Mouse (Mus musculus) stomach, postnatal 0 days (tissue): ENCODE results near the gene Calu. TPM values are rescaled to one million over a fixed set of nuclear protein-coding genes. Genes with fewer than 3 reads are reported as not detected.
"Not testable (repeated sequence)": the region's sequence is repeated elsewhere in the genome, so short reads cannot be mapped to it uniquely, and the experiment has no call there.

Source experiments
- ATAC-seq: fragments of 200-750 bp; cut with Nextera tagmentation; 2 replicates; pipeline ENCODE4 v1.8.0; 2017; ENCODE audit not compliant: low FRiP score, low TSS enrichment
- DNase-seq: peaks from one replicate; pipeline ENCODE4 v3.0.0-alpha.2; 2016; ENCODE audit warnings: low spot score
- H3K27ac ChIP-seq: fragments of 300-500 bp; sonication (generic); replicated peaks from 2 replicates; pipeline ENCODE4 v1.5.1; 2014; ENCODE audit warnings: mild to moderate bottlenecking, control low read depth
- H3K27me3 ChIP-seq: fragments of 300-500 bp; sonication (generic); 2 replicates; pipeline ENCODE4 v1.6.1; 2014; ENCODE audit warnings: low read length; ENCODE audit not compliant: control insufficient read depth, insufficient read depth
- H3K36me3 ChIP-seq: fragments of 300-500 bp; sonication (generic); 2 replicates; pipeline ENCODE4 v1.6.1; 2014; ENCODE audit warnings: low read length, mixed read lengths; ENCODE audit not compliant: control insufficient read depth, insufficient read depth
- H3K4me1 ChIP-seq: fragments of 300-500 bp; sonication (generic); replicated peaks from 2 replicates; pipeline ENCODE4 v1.6.1; 2014; ENCODE audit warnings: antibody characterized with exemption; ENCODE audit not compliant: control insufficient read depth, insufficient read depth
- H3K4me2 ChIP-seq: fragments of 300-500 bp; sonication (generic); replicated peaks from 2 replicates; pipeline ENCODE4 v1.6.1; 2014; ENCODE audit warnings: low read depth, mild to moderate bottlenecking, control low read depth, moderate library complexity
- H3K4me3 ChIP-seq: fragments of 300-500 bp; sonication (generic); 2 replicates; pipeline ENCODE4 v1.5.1; 2014; ENCODE audit warnings: low read depth, low read length, control low read depth
- H3K9ac ChIP-seq: fragments of 300-500 bp; sonication (generic); 2 replicates; pipeline ENCODE4 v1.6.1; 2014; ENCODE audit warnings: mild to moderate bottlenecking, low read length, control low read depth, mixed read lengths
- H3K9me3 ChIP-seq: fragments of 300-500 bp; sonication (generic); 2 replicates; pipeline ENCODE4 v1.6.1; 2016; ENCODE audit warnings: low read length; ENCODE audit not compliant: control insufficient read depth
- CTCF ChIP-seq: IDR thresholded peaks from 2 replicates; pipeline ENCODE4 v1.5.1; 2016; ENCODE audit warnings: antibody characterized with exemption, low read depth, mild to moderate bottlenecking, moderate library complexity
- EP300 ChIP-seq: optimal IDR thresholded peaks from 2 replicates; pipeline ENCODE3; 2016; ENCODE audit warnings: antibody characterized with exemption
- WGBS: fragments of 180-500 bp; shearing (Covaris S2); extraction: QIAGEN DNeasy Blood & Tissue Kit; methylation state at CpG from one replicate; pipeline ENCODE4 v1.1.7; 2014; 5-methylcytosine and 5-hydroxymethylcytosine counted together
- polyA plus RNA-seq: library from polyadenylated mRNA; unstranded; fragments of >200 nt; fragmentation: Nextera tagmentation; extraction: Ambion mirVana; gene quantifications from 2 replicates; pipeline ENCODE4 v1.2.1, GENCODE M21; 2015

Calu gene
- polyA plus RNA-seq, 1 experiment from 2014 or later, result 205 TPM

DNA sequence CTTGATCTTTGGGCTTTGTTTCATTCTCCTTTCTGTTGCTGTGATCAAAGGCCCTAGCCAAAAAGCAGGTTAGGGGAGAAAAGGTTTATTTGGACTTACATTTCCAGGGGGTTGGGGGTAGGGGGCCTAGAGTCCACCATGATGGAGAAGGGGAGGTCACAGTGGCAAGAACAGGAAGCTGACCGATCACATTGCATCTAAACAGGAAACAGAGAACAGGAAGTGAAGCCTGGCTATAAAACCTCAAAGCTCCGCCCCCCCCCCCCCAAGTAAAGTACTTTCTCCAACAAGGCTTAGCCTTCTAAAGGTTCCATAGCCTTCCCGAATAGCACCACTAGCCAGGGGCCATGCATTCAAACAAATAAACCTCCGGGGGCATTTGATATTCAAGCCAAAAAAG, 25.1 kb upstream of the Calu start:
- H3K36me3 ChIP-seq, result no peaks in the 10 kb centered on the region
- no peaks in the 10 kb centered on the region for H3K27me3 ChIP-seq
- H3K9me3 ChIP-seq, result no peaks in the 10 kb centered on the region
- H3K27ac ChIP-seq, result no peak overlapping the region
- H3K4me1 ChIP-seq, result no peaks in the 10 kb centered on the region
- 78% methylated on average over 4 of the region's 4 CpGs for WGBS
- no peak overlapping the region for H3K4me2 ChIP-seq
- no peak for ATAC-seq
- TF ChIP-seq EP300 (no peak), CTCF (no peak)
- no peak for DNase-seq
- no peak overlapping the region for H3K9ac ChIP-seq
- H3K4me3 ChIP-seq, result no peak overlapping the region

DNA sequence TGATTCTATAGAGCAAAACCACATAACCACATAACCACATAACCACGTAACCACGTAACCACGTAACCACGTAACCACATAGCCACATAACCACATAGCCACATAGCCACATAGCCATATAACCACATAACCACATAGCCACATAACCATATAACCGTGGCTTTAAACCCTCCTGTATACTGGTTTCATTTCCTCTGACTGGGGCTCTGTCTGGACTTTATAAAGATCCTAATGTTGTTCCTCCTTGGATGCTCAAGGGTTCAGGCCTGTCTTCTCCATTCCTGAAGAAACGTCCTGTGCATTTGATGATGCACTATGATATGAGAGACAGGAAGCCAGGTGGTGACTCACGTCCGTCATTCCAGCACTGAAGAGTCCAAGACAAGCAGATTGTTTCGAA, 20.9 kb upstream of the Calu start:
- H3K27ac ChIP-seq, result no peak overlapping the region
- H3K4me2 ChIP-seq, result no peak overlapping the region
- no peaks in the 10 kb centered on the region for H3K36me3 ChIP-seq
- H3K4me1 ChIP-seq, result no peaks in the 10 kb centered on the region
- H3K9ac ChIP-seq, result no peak overlapping the region
- WGBS, result 85% methylated on average over 9 of the region's 9 CpGs
- no peaks in the 10 kb centered on the region for H3K9me3 ChIP-seq
- DNase-seq, result no peak
- no peak for ATAC-seq
- no peaks in the 10 kb centered on the region for H3K27me3 ChIP-seq
- H3K4me3 ChIP-seq, result no peak overlapping the region
- TF ChIP-seq CTCF (no peak), EP300 (no peak)

GRCm38 (mm10) chr6:29329514-29329913, 18.4 kb upstream of the Calu start:
- Histone ChIP-seq H3K27ac (no peak overlapping the region), H3K4me3 (no peak overlapping the region), H3K4me2 (no peak overlapping the region), H3K9me3 (no peaks in the 10 kb centered on the region), H3K4me1 (no peaks in the 10 kb centered on the region), H3K9ac (no peak overlapping the region), H3K36me3 (no peaks in the 10 kb centered on the region), H3K27me3 (no peaks in the 10 kb centered on the region)
- TF ChIP-seq CTCF (no peak), EP300 (no peak)
- ATAC-seq, result no peak
- DNase-seq, result no peak
- WGBS, result 56% methylated on average over 4 of the region's 4 CpGs

GRCm38 (mm10) chr6:29346512-29346911, 1.4 kb upstream of the Calu start:
- not testable (repeated sequence) for ATAC-seq, H3K4me2 ChIP-seq, H3K27me3 ChIP-seq, H3K9ac ChIP-seq, H3K27ac ChIP-seq, H3K36me3 ChIP-seq, H3K9me3 ChIP-seq, DNase-seq, H3K4me1 ChIP-seq, H3K4me3 ChIP-seq
- 100% methylated on average over 2 of the region's 2 CpGs for WGBS

- ATAC-seq, result no peak
- Histone ChIP-seq H3K4me3 (peak overlapping the region; percentile 90), H3K4me1 (0 out of 2 replicates have a peak, but pooled peaks cover 4% of the 10 kb centered on the region), H3K27me3 (no peaks in the 10 kb centered on the region), H3K9me3 (no peaks in the 10 kb centered on the region), H3K4me2 (peak overlapping the region; percentile 64), H3K27ac (peak overlapping the region; percentile 90), H3K36me3 (no peaks in the 10 kb centered on the region), H3K9ac (peak overlapping the region; percentile 73)
- no peak for TF ChIP-seq CTCF
- no peak for TF ChIP-seq EP300
- no peak for DNase-seq
- WGBS, result 17% methylated on average over 7 of the region's 7 CpGs
Measured at GRCm38 (mm10) chr6:29347189-29347588, 680 bp upstream of the Calu start.

GRCm38 (mm10) chr6:29348371-29348724, 479 bp downstream of the Calu start:
- Histone ChIP-seq H3K27ac (peak overlapping the region; percentile 94), H3K4me3 (peak overlapping the region; percentile 90), H3K36me3 (no peaks in the 10 kb centered on the region), H3K9ac (peak overlapping the region; percentile 93), H3K9me3 (no peaks in the 10 kb centered on the region), H3K4me1 (0 out of 2 replicates have a peak, but pooled peaks cover 5% of the 10 kb centered on the region), H3K27me3 (no peaks in the 10 kb centered on the region), H3K4me2 (peak overlapping the region; percentile 52)
- DNase-seq (no peak), ATAC-seq (peak; percentile 3)
- TF ChIP-seq CTCF (no peak), EP300 (peak; percentile 30)
- under 1% methylated on average over 15 of the region's 15 CpGs for WGBS
